ENCODE assay signal across 25 mouse cellular contexts in genomic region chr1:80639553-80639952, GRCm38 (mm10).
"Had no signal": no experiment of that assay in that cellular context is flagged by ENCODE, and none has a peak within 500 bp of the region (broad histone marks: within the 10 kb centered on the region; RNA-seq: fewer than 3 reads in every experiment).

No protein-coding gene starts in this region.

- H3K36me3 ChIP-seq: heart, embryonic 10.5 days; heart, embryonic 13.5 days; heart, embryonic 15.5 days; hindbrain, embryonic 13.5 days; hindbrain, embryonic 15.5 days; kidney, embryonic 15.5 days; limb, embryonic 13.5 days; limb, embryonic 15.5 days; liver, embryonic 12.5 days had no signal

- H3K27me3 ChIP-seq: heart, embryonic 13.5 days; heart, embryonic 15.5 days; hindbrain, embryonic 13.5 days; hindbrain, embryonic 15.5 days; kidney, embryonic 15.5 days; limb, embryonic 13.5 days; limb, embryonic 15.5 days; liver, embryonic 12.5 days had no signal

- H3K4me3 ChIP-seq: heart, embryonic 10.5 days; heart, embryonic 13.5 days; heart, embryonic 15.5 days; hindbrain, embryonic 13.5 days; hindbrain, embryonic 15.5 days; kidney, embryonic 15.5 days; limb, embryonic 13.5 days; limb, embryonic 15.5 days; liver, embryonic 12.5 days had no signal

- H3K4me2 ChIP-seq: heart, embryonic 13.5 days; heart, embryonic 15.5 days; hindbrain, embryonic 13.5 days; hindbrain, embryonic 15.5 days; kidney, embryonic 15.5 days; limb, embryonic 13.5 days; limb, embryonic 15.5 days; liver, embryonic 12.5 days had no signal

- H3K27ac ChIP-seq: heart, embryonic 10.5 days; heart, embryonic 13.5 days; heart, embryonic 15.5 days; hindbrain, embryonic 13.5 days; hindbrain, embryonic 15.5 days; hindbrain, postnatal 0 days; kidney, embryonic 15.5 days; kidney, postnatal 0 days; limb, embryonic 13.5 days; limb, embryonic 15.5 days; liver, embryonic 12.5 days; liver, embryonic 14.5 days had no signal

- DNase-seq: gastrocnemius, postnatal 14 days; gastrocnemius, postnatal 36 days; heart, adult 18-20 months; heart, postnatal 14 days; heart, postnatal 36 days; kidney, adult 11 months; kidney, adult 2 months; kidney, adult 9 months; kidney, postnatal 14 days; kidney, postnatal 36 days; layer of hippocampus, adult 9-11 months; layer of hippocampus, postnatal 36 days; left cerebral cortex, postnatal 4 days had no signal
